In the genomic region with DNA sequence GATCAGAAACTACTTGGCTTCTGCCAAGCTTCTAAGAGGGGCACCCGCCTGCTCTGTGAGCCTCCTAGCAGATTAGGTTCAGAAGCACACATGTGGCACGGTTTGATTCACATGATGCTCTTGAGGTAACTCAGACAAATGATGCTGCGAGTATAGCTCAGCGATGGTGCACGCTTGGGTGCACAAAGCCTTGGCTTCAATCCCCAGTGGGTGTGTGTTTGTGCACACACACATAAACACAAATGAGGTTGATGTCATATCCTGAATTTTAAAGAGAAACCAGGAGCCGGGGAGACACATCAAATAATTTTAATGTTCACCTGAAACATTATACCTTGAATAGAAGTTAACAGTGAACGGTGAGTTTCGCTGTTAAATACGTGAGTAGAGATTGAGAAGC, we compare ENCODE assay signal across 8 mouse cellular contexts. TPM values are rescaled to one million over a fixed set of nuclear protein-coding genes. Genes with fewer than 3 reads are reported as not detected.
A peak's percentile ranks its signal among the peaks of the same experiment; 100 is the strongest.
DNase-seq lines count a peak whose midpoint lies in the region; ATAC-seq and TF ChIP-seq lines count a peak whose summit lies in the region.

No protein-coding gene starts in this region.

- peak overlapping the region; percentile 40 for H3K4me2 ChIP-seq in kidney, postnatal 0 days (ENCODE audit: low read length)
- peak overlapping the region; percentile 51 for H3K4me2 ChIP-seq in midbrain, postnatal 0 days (ENCODE audit: low read depth, low read length, poor library complexity, severe bottlenecking)

- H3K36me3 ChIP-seq in kidney, postnatal 0 days (ENCODE audit: insufficient read depth, low read length): no peaks in the 10 kb centered on the region
- H3K36me3 ChIP-seq in hindbrain, embryonic 10.5 days: no peaks in the 10 kb centered on the region
- no peaks in the 10 kb centered on the region for H3K36me3 ChIP-seq in midbrain, postnatal 0 days (ENCODE audit: insufficient read depth, low read length)

- WGBS in kidney, postnatal 0 days: 51% methylated on average over 9 of the region's 9 CpGs
- WGBS in hindbrain, embryonic 10.5 days: 76% methylated on average over 9 of the region's 9 CpGs
- WGBS in midbrain, postnatal 0 days: 46% methylated on average over 9 of the region's 9 CpGs

- DNase-seq in kidney, postnatal 0 days (ENCODE audit: low spot score): no peak
- no peak for DNase-seq in kidney, postnatal 25 days
- peak; percentile 61 for DNase-seq in cerebellum, adult 9-11 months
- DNase-seq in hindbrain, embryonic 10.5 days (ENCODE audit: low spot score): no peak
- DNase-seq in midbrain, postnatal 0 days (ENCODE audit: low spot score): peak; percentile 52
- DNase-seq in ovary, adult 18-20 months (ENCODE audit: low spot score): no peak
- no peak for DNase-seq in embryo, embryonic 10.5 days (ENCODE audit: low spot score)

- no peak overlapping the region for H3K27ac ChIP-seq in kidney, postnatal 0 days
- H3K27ac ChIP-seq in hindbrain, embryonic 10.5 days: peak overlapping the region; percentile 60; the same call in 1 of the 2 replicates
- H3K27ac ChIP-seq in midbrain, postnatal 0 days (ENCODE audit: low read depth, low read length): peak overlapping the region; percentile 32

- peaks cover 12% of the 10 kb centered on the region for H3K4me1 ChIP-seq in kidney, postnatal 0 days (replicated peaks; ENCODE audit: insufficient read depth, low read length)
- H3K4me1 ChIP-seq in hindbrain, embryonic 10.5 days (replicated peaks): peaks cover 44% of the 10 kb centered on the region
- H3K4me1 ChIP-seq in midbrain, postnatal 0 days (ENCODE audit: insufficient read depth, low read length): 0 out of 2 replicates have a peak, but pooled peaks cover 3% of the 10 kb centered on the region

- TF ChIP-seq CTCF in kidney, postnatal 0 days (IDR thresholded peaks at IDR 0.05; ENCODE audit: low read depth): no peak
- no peak for TF ChIP-seq CTCF in midbrain, postnatal 0 days (IDR thresholded peaks at IDR 0.05)

- H3K9me3 ChIP-seq in kidney, postnatal 0 days (replicated peaks; ENCODE audit: low read length): no peaks in the 10 kb centered on the region
- H3K9me3 ChIP-seq in hindbrain, embryonic 10.5 days: no peaks in the 10 kb centered on the region
- H3K9me3 ChIP-seq in midbrain, postnatal 0 days (ENCODE audit: low read length): no peaks in the 10 kb centered on the region

- H3K4me3 ChIP-seq in kidney, postnatal 0 days (replicated peaks; ENCODE audit: low read depth, low read length): no peak overlapping the region
- H3K4me3 ChIP-seq in hindbrain, embryonic 10.5 days: peak overlapping the region; percentile 38
- H3K4me3 ChIP-seq in midbrain, postnatal 0 days (ENCODE audit: low read depth, low read length): peak overlapping the region; percentile 22; the same call in 1 of the 2 replicates

- H3K9ac ChIP-seq in kidney, postnatal 0 days (ENCODE audit: low read depth, low read length): no peak overlapping the region
- no peak overlapping the region for H3K9ac ChIP-seq in midbrain, postnatal 0 days (replicated peaks; ENCODE audit: low read length, poor library complexity, severe bottlenecking)

- H3K27me3 ChIP-seq in kidney, postnatal 0 days (ENCODE audit: insufficient read depth, low read length): no peaks in the 10 kb centered on the region
- H3K27me3 ChIP-seq in hindbrain, embryonic 10.5 days (ENCODE audit: insufficient read depth, poor library complexity, severe bottlenecking): no peaks in the 10 kb centered on the region
- no peaks in the 10 kb centered on the region for H3K27me3 ChIP-seq in midbrain, postnatal 0 days (ENCODE audit: insufficient read depth, low read length)

- ATAC-seq in kidney, postnatal 0 days (replicated peaks; ENCODE audit: low FRiP score, low read depth): peak; percentile 44; the same call in 1 of the 2 replicates
- ATAC-seq in midbrain, postnatal 0 days (ENCODE audit: low FRiP score): peak; percentile 28; the same call in 1 of the 2 replicates
- ATAC-seq in activated CD4-positive, CD25-positive, alpha-beta regulatory T cell, adult 4 months: no peak

RNA-seq across cellular contexts. Expression of a gene that starts 6.6 kb away (rescaled TPM):
- 5.0 and 6.1 TPM in 2 replicates for polyA plus RNA-seq in kidney, postnatal 0 days (2015; fragmentation: Nextera tagmentation; extraction: Ambion mirVana)
- 5.4 and 5.6 TPM in 2 replicates for polyA plus RNA-seq in hindbrain, embryonic 10.5 days (2016; fragmentation: Nextera tagmentation; extraction: Ambion mirVana)
- 38.9 and 55.5 TPM in 2 replicates for total RNA-seq in midbrain, postnatal 0 days (2014; rRNA removed)
- polyA plus RNA-seq in midbrain, postnatal 0 days (2015; fragmentation: Nextera tagmentation; extraction: Ambion mirVana): 8.3 and 8.7 TPM in 2 replicates
- polyA plus RNA-seq in activated CD4-positive, CD25-positive, alpha-beta regulatory T cell, adult 4 months (2017; shearing (Covaris generic)): 1 to 10 TPM; 3.1 to 3.2 TPM

Comparison
In these comparisons a context has a peak if more than half of its experiments do, and no peak if none do; other contexts are left out.
1. DNase-seq: peak in cerebellum, adult 9-11 months (single experiment) and midbrain, postnatal 0 days (single experiment); none in kidney, postnatal 0 days (single experiment), kidney, postnatal 25 days (0 of 2), hindbrain, embryonic 10.5 days (single experiment), ovary, adult 18-20 months (single experiment) and embryo, embryonic 10.5 days (single experiment).